Mouse (Mus musculus): ENCODE measurements around the gene Snx15. TPM values are rescaled to one million over a fixed set of nuclear protein-coding genes. Genes with fewer than 3 reads are reported as not detected.

Gene Snx15
- polyA plus RNA-seq (2014; fragmentation: Nextera tagmentation; extraction: Ambion mirVana) = 59.6 and 60.8 TPM in 2 replicates

DNA sequence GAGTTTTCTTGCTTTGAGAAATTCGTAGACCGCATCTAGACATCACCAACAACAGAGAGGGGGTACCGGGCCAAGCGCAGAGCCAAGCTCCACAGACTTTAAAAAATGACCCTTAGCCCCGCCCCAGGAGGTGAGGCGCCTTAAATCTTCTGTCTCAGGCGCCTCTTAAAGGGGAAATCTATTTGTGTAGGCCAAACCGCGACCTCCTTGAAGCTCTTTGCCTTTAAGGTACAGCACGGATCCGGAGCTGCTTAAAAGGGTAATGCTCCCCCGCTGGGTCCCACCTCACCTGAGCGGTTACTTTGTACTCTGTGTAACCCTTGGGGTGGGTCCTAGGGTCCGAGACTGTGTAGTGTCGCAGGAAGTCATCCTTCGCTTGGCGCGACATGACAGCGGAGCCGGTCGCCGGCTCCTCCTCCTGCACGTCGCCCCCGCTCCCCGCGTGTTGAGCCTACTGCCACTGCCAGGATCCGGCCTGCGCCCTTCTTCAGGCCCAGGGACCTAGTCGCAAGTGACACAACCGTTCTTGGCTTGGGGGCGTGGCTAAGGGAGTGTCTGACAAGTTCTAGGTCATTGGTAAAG, at the start of gene Snx15:
Gene Snx15 (minus strand): TSS at position 545 of the 582 bp plus-strand sequence.
- peak within 1 kb of the TSS; percentile 90 for H3K27ac ChIP-seq
- DNase-seq (ENCODE audit: low spot score) (peak; percentile 90), ATAC-seq (ENCODE audit: low FRiP score) (peak; percentile 94)
- H3K4me1 ChIP-seq (replicated peaks; ENCODE audit: control insufficient read depth, insufficient read depth, low read length) = 0 out of 2 replicates have a peak, but pooled peaks cover 4% of the 10 kb centered on the region
- under 1% methylated on average over 32 of the region's 32 CpGs for WGBS
- H3K9me3 ChIP-seq (ENCODE audit: control insufficient read depth, low read length) = no peaks in the 10 kb centered on the region
- H3K4me3 ChIP-seq (replicated peaks; ENCODE audit: low read length) = peak within 1 kb of the TSS; percentile 55
- peak within 1 kb of the TSS; percentile 74 for H3K9ac ChIP-seq
- H3K4me2 ChIP-seq (replicated peaks) = peak within 1 kb of the TSS; percentile 57
- no peaks in the 10 kb centered on the region for H3K27me3 ChIP-seq (ENCODE audit: control insufficient read depth, insufficient read depth, low read length)
- no peaks in the 10 kb centered on the region; the same call in 1 of the 2 replicates for H3K36me3 ChIP-seq (replicated peaks; ENCODE audit: control insufficient read depth, insufficient read depth)

DNA sequence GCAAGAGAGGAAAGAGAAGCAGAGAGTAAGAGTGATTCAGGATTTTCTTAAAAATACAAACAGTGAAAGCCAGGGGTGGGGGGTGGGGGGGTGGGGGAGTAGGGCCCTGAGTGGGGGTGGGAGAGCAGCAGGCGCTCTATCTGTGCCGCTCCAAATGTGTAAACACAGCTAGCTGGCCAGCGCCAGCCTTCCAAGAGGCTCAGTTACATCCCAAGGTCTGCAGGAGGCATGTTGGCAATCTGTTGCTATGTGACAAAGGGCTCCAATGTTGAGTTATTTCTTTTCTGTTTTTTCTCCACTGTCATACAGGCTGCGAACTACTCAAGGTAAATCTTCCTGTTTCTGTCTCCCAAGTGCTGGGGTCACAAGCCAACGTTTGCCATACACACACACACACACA, 46.7 kb upstream of the Snx15 start:
- H3K4me1 ChIP-seq (replicated peaks; ENCODE audit: control insufficient read depth, insufficient read depth, low read length) = no peaks in the 10 kb centered on the region
- no peak for ATAC-seq (ENCODE audit: low FRiP score)
- no peaks in the 10 kb centered on the region for H3K9me3 ChIP-seq (ENCODE audit: control insufficient read depth, low read length)
- DNase-seq (ENCODE audit: low spot score) = no peak
- no peaks in the 10 kb centered on the region for H3K36me3 ChIP-seq (replicated peaks; ENCODE audit: control insufficient read depth, insufficient read depth)
- H3K9ac ChIP-seq = no peak overlapping the region
- H3K27ac ChIP-seq = no peak overlapping the region
- H3K4me2 ChIP-seq (replicated peaks) = no peak overlapping the region
- 57% methylated on average over 5 of the region's 5 CpGs for WGBS
- no peak overlapping the region for H3K4me3 ChIP-seq (replicated peaks; ENCODE audit: low read length)
- H3K27me3 ChIP-seq (ENCODE audit: control insufficient read depth, insufficient read depth, low read length) = no peaks in the 10 kb centered on the region

DNA sequence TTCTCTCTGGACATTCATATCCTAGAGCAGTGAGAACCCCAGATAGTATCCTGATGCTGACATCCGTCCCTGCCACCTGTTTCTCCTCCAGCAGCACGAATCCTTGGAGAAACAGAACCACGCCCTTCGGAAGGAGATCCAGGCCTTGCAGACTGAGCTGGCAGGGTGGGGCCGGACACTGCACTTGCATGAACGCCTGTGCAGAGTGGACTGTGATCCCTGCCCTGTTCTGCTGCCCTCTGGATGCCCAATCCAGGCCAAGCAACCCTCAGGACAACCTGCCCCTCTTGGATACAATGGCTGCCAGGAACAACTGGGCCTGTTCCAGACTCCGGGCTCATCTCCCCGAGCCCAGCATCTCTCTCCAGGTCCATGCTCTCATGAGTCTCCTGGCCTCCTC, 43.1 kb upstream of the Snx15 start:
- no peaks in the 10 kb centered on the region for H3K9me3 ChIP-seq (ENCODE audit: control insufficient read depth, low read length)
- ATAC-seq (ENCODE audit: low FRiP score) = no peak
- H3K9ac ChIP-seq = no peak overlapping the region
- no peak overlapping the region for H3K27ac ChIP-seq
- H3K36me3 ChIP-seq (replicated peaks; ENCODE audit: control insufficient read depth, insufficient read depth) = no peaks in the 10 kb centered on the region
- no peaks in the 10 kb centered on the region for H3K27me3 ChIP-seq (ENCODE audit: control insufficient read depth, insufficient read depth, low read length)
- H3K4me1 ChIP-seq (replicated peaks; ENCODE audit: control insufficient read depth, insufficient read depth, low read length) = no peaks in the 10 kb centered on the region
- 88% methylated on average over 8 of the region's 8 CpGs for WGBS
- no peak overlapping the region for H3K4me3 ChIP-seq (replicated peaks; ENCODE audit: low read length)
- no peak for DNase-seq (ENCODE audit: low spot score)
- H3K4me2 ChIP-seq (replicated peaks) = no peak overlapping the region

DNA sequence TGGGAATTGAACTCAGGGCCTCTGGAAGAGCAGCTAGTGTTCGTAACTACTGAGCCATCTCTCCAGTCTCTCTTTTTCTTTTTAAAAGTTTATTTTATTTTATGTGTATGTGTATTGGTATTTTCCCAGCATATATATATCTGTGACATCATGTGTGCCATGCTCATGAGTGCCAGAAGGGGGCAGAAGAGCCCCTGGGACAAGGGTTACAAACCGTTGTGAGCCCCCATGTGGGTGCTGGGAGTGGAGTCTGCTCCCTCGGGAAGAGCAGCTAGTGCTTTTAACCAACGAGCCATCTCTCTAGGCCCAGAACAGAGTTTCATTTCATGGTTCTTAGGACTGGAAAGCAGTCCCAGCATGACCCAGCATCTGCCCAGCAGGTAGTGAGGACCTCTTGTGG, 38.6 kb upstream of the Snx15 start:
- H3K4me2 ChIP-seq (replicated peaks) = no peak overlapping the region
- H3K9ac ChIP-seq = no peak overlapping the region
- no peaks in the 10 kb centered on the region for H3K36me3 ChIP-seq (replicated peaks; ENCODE audit: control insufficient read depth, insufficient read depth)
- H3K9me3 ChIP-seq (ENCODE audit: control insufficient read depth, low read length) = no peaks in the 10 kb centered on the region
- no peaks in the 10 kb centered on the region for H3K27me3 ChIP-seq (ENCODE audit: control insufficient read depth, insufficient read depth, low read length)
- H3K4me1 ChIP-seq (replicated peaks; ENCODE audit: control insufficient read depth, insufficient read depth, low read length) = no peaks in the 10 kb centered on the region
- no peak overlapping the region for H3K27ac ChIP-seq
- DNase-seq (ENCODE audit: low spot score) (no peak), ATAC-seq (ENCODE audit: low FRiP score) (no peak)
- WGBS = 75% methylated on average over 4 of the region's 4 CpGs
- no peak overlapping the region for H3K4me3 ChIP-seq (replicated peaks; ENCODE audit: low read length)

DNA sequence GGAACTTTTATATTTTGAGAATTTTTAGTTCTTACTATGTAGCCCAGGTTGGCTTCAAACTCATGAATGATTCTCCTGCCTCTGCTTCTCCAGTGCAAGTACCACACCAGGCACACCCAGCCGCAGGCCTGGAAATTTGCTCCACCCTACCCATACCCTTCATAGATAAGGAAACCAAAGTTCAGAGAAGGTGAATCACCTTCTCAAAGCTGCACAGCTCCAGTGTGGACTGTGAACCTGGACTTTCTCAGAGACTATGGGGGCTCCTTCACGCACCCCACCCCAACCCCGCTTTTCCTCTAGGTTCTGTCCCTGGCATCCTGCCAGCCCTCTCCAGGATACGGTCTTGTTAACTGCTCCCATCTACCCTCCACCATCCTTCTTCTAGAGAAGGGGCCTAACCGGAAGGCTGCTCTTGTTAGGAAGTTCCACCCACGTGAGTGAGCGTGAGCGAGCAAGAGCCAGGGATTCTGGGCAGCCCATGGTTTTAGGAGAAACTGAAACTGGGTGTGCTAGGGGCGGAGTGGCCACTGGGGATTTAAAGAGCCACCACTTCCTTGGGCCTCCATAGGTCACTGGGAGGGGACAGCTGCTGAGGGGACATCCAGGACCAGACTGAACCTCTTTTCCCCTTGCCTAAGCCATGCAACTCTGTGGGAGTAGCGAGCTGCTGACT, 35.9 kb upstream of the Snx15 start:
- no peak overlapping the region for H3K4me2 ChIP-seq (replicated peaks)
- ATAC-seq (ENCODE audit: low FRiP score) (no peak), DNase-seq (ENCODE audit: low spot score) (no peak)
- no peak overlapping the region for H3K9ac ChIP-seq
- no peaks in the 10 kb centered on the region for H3K4me1 ChIP-seq (replicated peaks; ENCODE audit: control insufficient read depth, insufficient read depth, low read length)
- no peaks in the 10 kb centered on the region for H3K27me3 ChIP-seq (ENCODE audit: control insufficient read depth, insufficient read depth, low read length)
- WGBS = 72% methylated on average over 10 of the region's 10 CpGs
- no peaks in the 10 kb centered on the region for H3K36me3 ChIP-seq (replicated peaks; ENCODE audit: control insufficient read depth, insufficient read depth)
- no peak overlapping the region for H3K27ac ChIP-seq
- no peaks in the 10 kb centered on the region for H3K9me3 ChIP-seq (ENCODE audit: control insufficient read depth, low read length)
- no peak overlapping the region for H3K4me3 ChIP-seq (replicated peaks; ENCODE audit: low read length)

DNA sequence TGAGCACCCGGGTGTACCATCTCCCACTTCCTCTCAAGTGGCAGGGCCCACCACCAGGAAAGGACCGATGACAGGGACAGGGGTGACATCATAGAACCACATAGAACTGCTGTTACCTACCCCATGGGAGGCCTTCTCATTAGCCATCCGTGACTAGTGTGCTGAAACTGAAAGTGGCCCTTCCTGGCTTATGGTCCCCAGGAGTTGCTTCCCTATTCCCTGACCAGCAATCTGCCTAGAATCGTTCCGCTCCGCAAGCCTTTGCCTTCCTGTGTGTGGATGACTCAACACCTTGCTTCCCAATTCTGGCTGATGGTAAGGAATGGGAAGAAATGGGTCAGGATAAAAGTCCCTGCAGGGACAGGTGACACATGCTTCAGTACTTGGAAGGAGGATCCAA, 29.1 kb upstream of the Snx15 start:
- Histone ChIP-seq H3K4me3 (replicated peaks; ENCODE audit: low read length) (no peak overlapping the region), H3K27me3 (ENCODE audit: control insufficient read depth, insufficient read depth, low read length) (no peaks in the 10 kb centered on the region), H3K27ac (no peak overlapping the region), H3K4me2 (replicated peaks) (no peak overlapping the region), H3K9me3 (ENCODE audit: control insufficient read depth, low read length) (no peaks in the 10 kb centered on the region), H3K4me1 (replicated peaks; ENCODE audit: control insufficient read depth, insufficient read depth, low read length) (no peaks in the 10 kb centered on the region), H3K36me3 (replicated peaks; ENCODE audit: control insufficient read depth, insufficient read depth) (no peaks in the 10 kb centered on the region), H3K9ac (no peak overlapping the region)
- DNase-seq (ENCODE audit: low spot score) = no peak
- ATAC-seq (ENCODE audit: low FRiP score) = no peak
- WGBS = 80% methylated on average over 6 of the region's 6 CpGs

DNA sequence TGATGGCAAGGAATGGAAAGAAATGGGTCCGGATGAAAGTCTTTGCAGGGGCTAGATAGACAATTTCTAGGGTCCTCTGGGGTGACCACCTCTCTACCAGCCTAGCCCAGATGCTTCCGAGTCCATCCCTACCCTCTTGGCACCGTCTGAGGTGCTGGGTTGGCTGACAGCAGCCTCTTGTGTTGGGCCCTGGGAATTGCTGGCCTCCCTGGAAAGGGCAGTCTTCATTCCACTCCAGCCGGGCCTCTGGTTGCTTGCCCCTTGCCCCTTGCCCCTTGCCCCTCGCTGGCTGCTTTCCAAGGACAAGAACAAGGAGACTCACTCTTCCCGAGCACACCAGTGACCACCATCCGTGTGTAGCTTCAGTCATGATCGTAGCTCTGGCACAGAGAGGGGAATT, 28.3 kb upstream of the Snx15 start:
- H3K4me3 ChIP-seq (replicated peaks; ENCODE audit: low read length) = no peak overlapping the region
- 69% methylated on average over 8 of the region's 8 CpGs for WGBS
- no peak overlapping the region for H3K4me2 ChIP-seq (replicated peaks)
- DNase-seq (ENCODE audit: low spot score) = no peak
- no peak overlapping the region for H3K27ac ChIP-seq
- ATAC-seq (ENCODE audit: low FRiP score) = no peak
- H3K27me3 ChIP-seq (ENCODE audit: control insufficient read depth, insufficient read depth, low read length) = no peaks in the 10 kb centered on the region
- no peak overlapping the region for H3K9ac ChIP-seq
- no peaks in the 10 kb centered on the region for H3K36me3 ChIP-seq (replicated peaks; ENCODE audit: control insufficient read depth, insufficient read depth)
- no peaks in the 10 kb centered on the region for H3K9me3 ChIP-seq (ENCODE audit: control insufficient read depth, low read length)
- no peaks in the 10 kb centered on the region for H3K4me1 ChIP-seq (replicated peaks; ENCODE audit: control insufficient read depth, insufficient read depth, low read length)

DNA sequence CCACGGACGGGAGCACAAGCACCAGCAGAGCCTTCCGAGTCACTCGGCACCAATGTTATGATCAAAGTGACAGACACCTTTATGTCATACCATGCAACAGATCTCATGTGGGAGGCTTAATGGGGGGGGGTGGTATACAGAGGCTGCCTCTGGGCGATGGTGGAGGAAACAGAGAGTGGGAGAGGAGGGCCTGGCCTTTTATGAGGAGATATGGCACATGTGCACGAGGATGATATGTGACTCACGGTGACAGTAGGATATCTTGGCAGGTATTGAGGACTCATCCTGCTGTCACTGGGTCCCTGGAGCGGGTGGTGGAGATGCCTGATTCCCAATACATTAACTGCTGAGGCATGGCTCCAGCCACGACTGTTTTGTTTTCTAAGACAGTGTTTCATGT, 27.1 kb upstream of the Snx15 start:
- WGBS = 86% methylated on average over 9 of the region's 9 CpGs
- no peak for ATAC-seq (ENCODE audit: low FRiP score)
- H3K27me3 ChIP-seq (ENCODE audit: control insufficient read depth, insufficient read depth, low read length) = no peaks in the 10 kb centered on the region

DNA sequence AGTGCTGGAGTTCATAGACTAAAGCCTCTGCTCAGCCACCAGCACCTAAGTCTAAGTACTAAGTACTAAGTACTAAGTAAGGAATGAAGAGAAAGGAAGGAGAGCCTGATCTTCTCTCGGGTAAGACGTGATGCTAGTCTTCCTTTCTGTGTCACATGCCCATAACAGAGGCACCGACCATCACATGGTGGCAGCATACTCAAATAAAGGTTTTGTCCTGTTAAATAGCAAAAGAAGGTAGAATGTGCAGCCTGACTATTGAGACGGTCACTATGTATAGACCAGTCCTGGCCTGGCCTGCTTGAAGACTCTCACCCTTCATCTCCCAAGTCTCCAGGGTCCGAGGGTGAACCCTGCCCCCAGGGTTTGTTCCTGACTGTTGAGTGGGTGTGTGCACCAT, 16.7 kb upstream of the Snx15 start:
- DNase-seq (ENCODE audit: low spot score) (no peak), ATAC-seq (ENCODE audit: low FRiP score) (no peak)
- no peaks in the 10 kb centered on the region for H3K36me3 ChIP-seq (replicated peaks; ENCODE audit: control insufficient read depth, insufficient read depth)
- H3K27ac ChIP-seq = no peak overlapping the region
- H3K27me3 ChIP-seq (ENCODE audit: control insufficient read depth, insufficient read depth, low read length) = no peaks in the 10 kb centered on the region
- H3K4me3 ChIP-seq (replicated peaks; ENCODE audit: low read length) = no peak overlapping the region
- no peak overlapping the region for H3K4me2 ChIP-seq (replicated peaks)
- peaks cover 5% of the 10 kb centered on the region for H3K4me1 ChIP-seq (replicated peaks; ENCODE audit: control insufficient read depth, insufficient read depth, low read length)
- WGBS = 82% methylated on average over 5 of the region's 5 CpGs
- no peak overlapping the region for H3K9ac ChIP-seq
- H3K9me3 ChIP-seq (ENCODE audit: control insufficient read depth, low read length) = no peaks in the 10 kb centered on the region

More for the DNA sequence above, 27.1 kb upstream of the Snx15 start:
- no peak overlapping the region for H3K4me2 ChIP-seq (replicated peaks)
- H3K4me1 ChIP-seq (replicated peaks; ENCODE audit: control insufficient read depth, insufficient read depth, low read length) = no peaks in the 10 kb centered on the region
- no peak overlapping the region for H3K4me3 ChIP-seq (replicated peaks; ENCODE audit: low read length)
- no peak for DNase-seq (ENCODE audit: low spot score)
- no peaks in the 10 kb centered on the region for H3K36me3 ChIP-seq (replicated peaks; ENCODE audit: control insufficient read depth, insufficient read depth)
- H3K9ac ChIP-seq = no peak overlapping the region
- no peaks in the 10 kb centered on the region for H3K9me3 ChIP-seq (ENCODE audit: control insufficient read depth, low read length)
- no peak overlapping the region for H3K27ac ChIP-seq

All from hindbrain, embryonic 14.5 days (tissue).